Comparison of ENCODE assay signal across 24 mouse cellular contexts in genomic region chr11:64035709-64036108, GRCm38 (mm10).
"Had no signal": no experiment of that assay in that cellular context is flagged by ENCODE, and none has a peak within 500 bp of the region (broad histone marks: within the 10 kb centered on the region; RNA-seq: fewer than 3 reads in every experiment).

No protein-coding gene starts in this region.

- H3K27me3 ChIP-seq: heart, embryonic 12.5 days; hindbrain, embryonic 12.5 days; intestine, embryonic 15.5 days; kidney, embryonic 15.5 days; limb, embryonic 15.5 days had no signal

- H3K9me3 ChIP-seq: heart, embryonic 10.5 days; heart, embryonic 12.5 days; hindbrain, embryonic 10.5 days; hindbrain, embryonic 12.5 days; intestine, embryonic 15.5 days; kidney, embryonic 15.5 days; limb, embryonic 13.5 days; limb, embryonic 15.5 days had no signal

- H3K36me3 ChIP-seq: hindbrain, embryonic 10.5 days; hindbrain, embryonic 12.5 days; intestine, embryonic 15.5 days; kidney, embryonic 15.5 days; limb, embryonic 13.5 days; limb, embryonic 15.5 days had no signal

- H3K4me3 ChIP-seq: heart, adult 2 months; heart, embryonic 10.5 days; heart, embryonic 12.5 days; hindbrain, embryonic 10.5 days; hindbrain, embryonic 12.5 days; intestine, embryonic 15.5 days; kidney, embryonic 15.5 days; limb, embryonic 13.5 days; limb, embryonic 15.5 days had no signal

- ATAC-seq: hindbrain, embryonic 16.5 days; inflammation-experienced regulatory T-cells, adult 6 months; intestine, embryonic 15.5 days; intestine, postnatal 0 days had no signal

- DNase-seq: gastrocnemius, adult 2 months; gastrocnemius, postnatal 10 days; gastrocnemius, postnatal 25 days; heart, adult 2 months; heart, postnatal 10 days; heart, postnatal 4 days; kidney, adult 2 months; kidney, adult 9 months; kidney, postnatal 14 days; kidney, postnatal 36 days; layer of hippocampus, adult 9-11 months; layer of hippocampus, postnatal 36 days; left cerebral cortex, postnatal 4 days had no signal
